Mouse (Mus musculus) left cerebral cortex, adult 9 months (tissue): ENCODE measurements around the gene Map3k20.

Experiments used
- DNase-seq, 2 experiments: peaks; one replicate each; pipeline ENCODE4 v3.0.0; 2022; ENCODE audit warnings: low spot score in 2 of 2

Gene Map3k20

GRCm38 (mm10) chr2:72285256-72285887, at the start of gene Map3k20:
Map3k20 (plus strand) TSS chr2:72285637.
- DNase-seq, result peak in 1 of 2 experiments; percentile 16

- no peak for DNase-seq
These were observed 47.0 kb upstream of the Map3k20 start for GRCm38 (mm10) chr2:72238421-72238820.

- DNase-seq, result peak in 1 of 2 experiments; percentile 24
These were observed 46.5 kb upstream of the Map3k20 start for GRCm38 (mm10) chr2:72238925-72239324.

GRCm38 (mm10) chr2:72239456-72239855, 46.0 kb upstream of the Map3k20 start:
- DNase-seq, result no peak

GRCm38 (mm10) chr2:72239993-72240392, 45.4 kb upstream of the Map3k20 start:
- DNase-seq, result no peak

- no peak for DNase-seq
These were observed 44.7 kb upstream of the Map3k20 start for GRCm38 (mm10) chr2:72240691-72241090.

- no peak for DNase-seq
These were observed 43.5 kb upstream of the Map3k20 start for GRCm38 (mm10) chr2:72241714-72242472.

GRCm38 (mm10) chr2:72242910-72243675, 42.3 kb upstream of the Map3k20 start:
- DNase-seq, result no peak

GRCm38 (mm10) chr2:72245631-72246030, 39.8 kb upstream of the Map3k20 start:
- no peak for DNase-seq

GRCm38 (mm10) chr2:72246376-72246775, 39.1 kb upstream of the Map3k20 start:
- no peak for DNase-seq

GRCm38 (mm10) chr2:72247819-72248218, 37.6 kb upstream of the Map3k20 start:
- DNase-seq, result no peak

GRCm38 (mm10) chr2:72252510-72253505, 32.6 kb upstream of the Map3k20 start:
- DNase-seq, result peak in 1 of 2 experiments; percentile 41

GRCm38 (mm10) chr2:72253882-72254281, 31.6 kb upstream of the Map3k20 start:
- DNase-seq, result peak in 1 of 2 experiments; percentile 51

- DNase-seq, result no peak
These were observed 30.4 kb upstream of the Map3k20 start for GRCm38 (mm10) chr2:72254813-72255582.

- DNase-seq, result no peak
These were observed 24.7 kb upstream of the Map3k20 start for GRCm38 (mm10) chr2:72260704-72261103.

- DNase-seq, result no peak
These were observed 22.5 kb upstream of the Map3k20 start for GRCm38 (mm10) chr2:72262814-72263480.

GRCm38 (mm10) chr2:72267390-72267789, 18.0 kb upstream of the Map3k20 start:
- no peak for DNase-seq

- DNase-seq, result no peak
These were observed 15.6 kb upstream of the Map3k20 start for GRCm38 (mm10) chr2:72269651-72270341.

- no peak for DNase-seq
These were observed 7.1 kb upstream of the Map3k20 start for GRCm38 (mm10) chr2:72278247-72278873.
